Mouse (Mus musculus): ENCODE measurements around the gene Ttc21a. TPM values are rescaled to one million over a fixed set of nuclear protein-coding genes. Genes with fewer than 3 reads are reported as not detected.
A peak's percentile ranks its signal among the peaks of the same experiment; 100 is the strongest.

Gene Ttc21a
- polyA plus RNA-seq, 1 experiment = not detected

- Histone ChIP-seq H3K27ac (replicated peaks; ENCODE audit: low read depth, low read length) (peak overlapping the region; percentile 22; the same call in 1 of the 2 replicates), H3K4me1 (ENCODE audit: control insufficient read depth, insufficient read depth, insufficient read length, low read length) (peaks cover 34% of the 10 kb centered on the region), H3K4me3 (ENCODE audit: insufficient read depth, low read depth, low read length) (no peak overlapping the region)
Observed at GRCm38 (mm10) chr9:119977557-119978060, 40.2 kb downstream of the Ttc21a start.

- peaks cover 34% of the 10 kb centered on the region for H3K4me1 ChIP-seq (ENCODE audit: control insufficient read depth, insufficient read depth, insufficient read length, low read length)
- H3K4me3 ChIP-seq (ENCODE audit: insufficient read depth, low read depth, low read length) = no peak overlapping the region
- H3K27ac ChIP-seq (replicated peaks; ENCODE audit: low read depth, low read length) = peak overlapping the region; percentile 15
Observed at GRCm38 (mm10) chr9:119978151-119978810, 40.9 kb downstream of the Ttc21a start.

GRCm38 (mm10) chr9:119978811-119979441 is 41.5 kb downstream of the Ttc21a start:
- H3K4me3 ChIP-seq (ENCODE audit: insufficient read depth, low read depth, low read length) = no peak overlapping the region
- H3K4me1 ChIP-seq (ENCODE audit: control insufficient read depth, insufficient read depth, insufficient read length, low read length) = peaks cover 34% of the 10 kb centered on the region
- H3K27ac ChIP-seq (replicated peaks; ENCODE audit: low read depth, low read length) = no peak overlapping the region

GRCm38 (mm10) chr9:119979749-119980148 is 42.3 kb downstream of the Ttc21a start:
- Histone ChIP-seq H3K4me3 (ENCODE audit: insufficient read depth, low read depth, low read length) (no peak overlapping the region), H3K27ac (replicated peaks; ENCODE audit: low read depth, low read length) (no peak overlapping the region), H3K4me1 (ENCODE audit: control insufficient read depth, insufficient read depth, insufficient read length, low read length) (peaks cover 34% of the 10 kb centered on the region)

- Histone ChIP-seq H3K4me1 (ENCODE audit: control insufficient read depth, insufficient read depth, insufficient read length, low read length) (peaks cover 34% of the 10 kb centered on the region), H3K27ac (replicated peaks; ENCODE audit: low read depth, low read length) (peak overlapping the region; percentile 89), H3K4me3 (ENCODE audit: insufficient read depth, low read depth, low read length) (peak overlapping the region; percentile 95)
Observed at GRCm38 (mm10) chr9:119980770-119981182, 43.4 kb downstream of the Ttc21a start.

GRCm38 (mm10) chr9:119981183-119982179 is 44.1 kb downstream of the Ttc21a start:
- peaks cover 33% of the 10 kb centered on the region for H3K4me1 ChIP-seq (ENCODE audit: control insufficient read depth, insufficient read depth, insufficient read length, low read length)
- peak overlapping the region; percentile 93 for H3K27ac ChIP-seq (replicated peaks; ENCODE audit: low read depth, low read length)
- H3K4me3 ChIP-seq (ENCODE audit: insufficient read depth, low read depth, low read length) = peak overlapping the region; percentile 95

GRCm38 (mm10) chr9:119982241-119982811 is 44.9 kb downstream of the Ttc21a start:
- Histone ChIP-seq H3K4me3 (ENCODE audit: insufficient read depth, low read depth, low read length) (peak overlapping the region; percentile 95), H3K4me1 (ENCODE audit: control insufficient read depth, insufficient read depth, insufficient read length, low read length) (peaks cover 26% of the 10 kb centered on the region), H3K27ac (replicated peaks; ENCODE audit: low read depth, low read length) (peak overlapping the region; percentile 93)

- H3K27ac ChIP-seq (replicated peaks; ENCODE audit: low read depth, low read length) = peak overlapping the region; percentile 93
- peak overlapping the region; percentile 95 for H3K4me3 ChIP-seq (ENCODE audit: insufficient read depth, low read depth, low read length)
- H3K4me1 ChIP-seq (ENCODE audit: control insufficient read depth, insufficient read depth, insufficient read length, low read length) = peaks cover 21% of the 10 kb centered on the region
Observed at GRCm38 (mm10) chr9:119982956-119983551, 45.6 kb downstream of the Ttc21a start.

- H3K27ac ChIP-seq (replicated peaks; ENCODE audit: low read depth, low read length) = peak overlapping the region; percentile 93
- H3K4me1 ChIP-seq (ENCODE audit: control insufficient read depth, insufficient read depth, insufficient read length, low read length) = peaks cover 15% of the 10 kb centered on the region
- peak overlapping the region; percentile 95 for H3K4me3 ChIP-seq (ENCODE audit: insufficient read depth, low read depth, low read length)
Observed at GRCm38 (mm10) chr9:119983585-119984535, 46.5 kb downstream of the Ttc21a start.

GRCm38 (mm10) chr9:119984536-119985011 is 47.2 kb downstream of the Ttc21a start, which contains the start of gene Csrnp1:
Gene Csrnp1, minus strand, starts transcription at chr9:119984658.
- Histone ChIP-seq H3K4me1 (ENCODE audit: control insufficient read depth, insufficient read depth, insufficient read length, low read length) (peaks cover 12% of the 10 kb centered on the region), H3K27ac (replicated peaks; ENCODE audit: low read depth, low read length) (peak within 1 kb of the TSS; percentile 93), H3K4me3 (ENCODE audit: insufficient read depth, low read depth, low read length) (peak within 1 kb of the TSS; percentile 95)

- H3K27ac ChIP-seq (replicated peaks; ENCODE audit: low read depth, low read length) = no peak overlapping the region
- peaks cover 3% of the 10 kb centered on the region; the same call in 1 of the 2 replicates for H3K4me1 ChIP-seq (ENCODE audit: control insufficient read depth, insufficient read depth, insufficient read length, low read length)
- no peak overlapping the region for H3K4me3 ChIP-seq (ENCODE audit: insufficient read depth, low read depth, low read length)
Observed at GRCm38 (mm10) chr9:119985881-119986574, 48.6 kb downstream of the Ttc21a start.

GRCm38 (mm10) chr9:119988304-119988703 is 50.9 kb downstream of the Ttc21a start:
- H3K27ac ChIP-seq (replicated peaks; ENCODE audit: low read depth, low read length) = no peak overlapping the region
- no peaks in the 10 kb centered on the region for H3K4me1 ChIP-seq (ENCODE audit: control insufficient read depth, insufficient read depth, insufficient read length, low read length)
- H3K4me3 ChIP-seq (ENCODE audit: insufficient read depth, low read depth, low read length) = no peak overlapping the region

- Histone ChIP-seq H3K4me1 (ENCODE audit: control insufficient read depth, insufficient read depth, insufficient read length, low read length) (no peaks in the 10 kb centered on the region), H3K4me3 (ENCODE audit: insufficient read depth, low read depth, low read length) (no peak overlapping the region), H3K27ac (replicated peaks; ENCODE audit: low read depth, low read length) (no peak overlapping the region)
Observed at GRCm38 (mm10) chr9:119991310-119991709, 53.9 kb downstream of the Ttc21a start.
